Mouse (Mus musculus) myocyte (in vitro differentiated cells): Measurements from ENCODE around the gene Platr17.

Experiments
- E2F4 ChIP-seq: IDR thresholded peaks from one replicate; pipeline ENCODE4 v1.6.1; 2011; ENCODE audit warnings: mild to moderate bottlenecking, control low read depth, moderate library complexity; ENCODE audit not compliant: insufficient read depth
- MAX ChIP-seq: IDR thresholded peaks from one replicate; pipeline ENCODE4 v1.6.1; 2011; ENCODE audit warnings: low read depth, mild to moderate bottlenecking, control low read depth
- MYOD1 ChIP-seq, 3 experiments: IDR thresholded peaks; one replicate each; pipeline ENCODE4 v1.6.1; 2011; ENCODE audit warnings: control low read depth in 2 of 3, low read depth in 2 of 3, mild to moderate bottlenecking in 2 of 3, moderate library complexity in 1 of 3; ENCODE audit not compliant: insufficient read length in 2 of 3, control insufficient read depth in 1 of 3
- MYOG ChIP-seq, 3 experiments: IDR thresholded peaks; one replicate each; pipeline ENCODE4 v1.6.1; 2011; ENCODE audit warnings: control low read depth in 2 of 3, low read depth in 2 of 3, mild to moderate bottlenecking in 2 of 3; ENCODE audit not compliant: insufficient read length in 2 of 3, control insufficient read depth in 1 of 3, insufficient read depth in 1 of 3
- POLR2A ChIP-seq: IDR thresholded peaks from one replicate; pipeline ENCODE4 v1.6.1; 2011; ENCODE audit warnings: low read depth, mild to moderate bottlenecking, control low read depth, moderate library complexity; ENCODE audit not compliant: insufficient read length
- POLR2AphosphoS2 ChIP-seq: IDR thresholded peaks from one replicate; pipeline ENCODE4 v1.6.1; 2011; ENCODE audit warnings: low read depth, control low read depth; ENCODE audit not compliant: insufficient read length
- REST ChIP-seq: IDR thresholded peaks from one replicate; pipeline ENCODE4 v1.6.1; 2011; ENCODE audit warnings: mild to moderate bottlenecking, control low read depth, moderate library complexity; ENCODE audit not compliant: insufficient read depth, insufficient read length

GRCm38 (mm10) chr17:33897114-33897794 lies 7.7 kb upstream of the Platr17 start:
- TF ChIP-seq POLR2A (no peak), E2F4 (no peak), POLR2AphosphoS2 (no peak), MAX (no peak), REST (no peak), MYOG (IDR thresholded peaks at IDR 0.05; ENCODE audit: control insufficient read depth in 1 of 3, insufficient read depth in 1 of 3, insufficient read length in 2 of 3, low read depth in 2 of 3) (no peak), MYOD1 (IDR thresholded peaks at IDR 0.05; ENCODE audit: control insufficient read depth in 1 of 3, insufficient read length in 2 of 3, low read depth in 2 of 3) (no peak)
